12 mouse cellular contexts compared by ENCODE assay signal in the genomic region with DNA sequence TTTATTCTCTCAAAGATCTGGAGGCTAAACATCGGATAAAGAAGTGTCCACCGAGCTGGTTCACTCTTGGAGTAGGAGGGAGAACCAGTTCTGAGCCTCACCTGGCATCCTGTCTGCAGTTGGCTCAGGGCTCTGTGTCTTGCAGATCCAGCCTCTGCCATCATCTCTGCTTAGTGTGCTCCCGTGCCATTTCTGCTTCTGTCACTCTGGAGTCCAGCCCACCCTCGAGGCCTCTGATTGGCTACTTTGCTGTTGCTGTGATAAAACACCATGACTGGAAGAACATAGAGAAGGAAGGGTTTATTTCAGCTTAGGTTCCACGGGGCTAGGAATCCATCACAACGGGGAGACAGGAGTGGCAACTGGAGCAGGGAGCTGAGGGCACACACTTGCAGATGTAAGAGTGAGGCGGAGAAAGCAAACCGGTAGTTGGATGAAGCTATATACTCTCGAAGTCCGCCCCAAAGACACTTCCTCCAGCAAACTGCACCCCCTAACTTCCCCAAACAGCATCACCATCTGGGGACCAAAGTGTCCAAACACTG. TPM values are rescaled to one million over a fixed set of nuclear protein-coding genes. Genes with fewer than 3 reads are reported as not detected.
DNase-seq lines count a peak whose midpoint lies in the region.
"Had no signal": no experiment of that assay in that cellular context is flagged by ENCODE, and none has a peak within 500 bp of the region (broad histone marks: within the 10 kb centered on the region; RNA-seq: fewer than 3 reads in every experiment).

No protein-coding gene starts in this region.

- peak; percentile 16 to 45 for DNase-seq in cerebellum, postnatal 25 days
- no peak for DNase-seq in cerebellum, adult 11-12 months
- DNase-seq in left cerebral cortex, postnatal 14 days (ENCODE audit: low spot score in 2 of 2), result peak; percentile 23 to 68
- DNase-seq in left cerebral cortex, adult 18-20 months (ENCODE audit: low spot score in 2 of 2), result no peak
- DNase-seq in right cerebral cortex, postnatal 10 days (ENCODE audit: low spot score in 2 of 2), result peak; percentile 59 to 73
- DNase-seq in right cerebral cortex, adult 2 months (ENCODE audit: low spot score in 2 of 2), result no peak
- peak; percentile 42 to 48 for DNase-seq in thymus, postnatal 36 days
- DNase-seq in embryo, embryonic 10.5 days (ENCODE audit: low spot score), result no peak
- DNase-seq: adrenal gland, adult 8-10 months; B cell, adult 2 months; kidney, adult 18-20 months; kidney, postnatal 25 days had no signal

- intact Hi-C loops in left cerebral cortex, postnatal 14 days (cut with DNase I), result no loop called here

RNA-seq across cellular contexts. Expression of gene Foxf1, which starts 53.6 kb away (rescaled TPM):
- 1 to 10 TPM; 1.0 to 1.4 TPM for total RNA-seq in left cerebral cortex, postnatal 14 days (2021)
- total RNA-seq in left cerebral cortex, adult 18-20 months (2021), result under 1 TPM; 0.67 to 0.98 TPM

Comparison
In these comparisons a context has a peak if more than half of its experiments do, and no peak if none do; other contexts are left out.
1. DNase-seq: peak in cerebellum, postnatal 25 days (2 of 2), left cerebral cortex, postnatal 14 days (2 of 2), right cerebral cortex, postnatal 10 days (2 of 2) and thymus, postnatal 36 days (2 of 2); none in cerebellum, adult 11-12 months (single experiment), left cerebral cortex, adult 18-20 months (0 of 2), right cerebral cortex, adult 2 months (0 of 2) and embryo, embryonic 10.5 days (single experiment).